Mouse (Mus musculus) frontal cortex, postnatal 10 days (tissue): ENCODE results near the gene Tmem37.

Experiments used
- DNase-seq, 2 experiments: peaks; one replicate each; pipeline ENCODE4 v3.0.0; 2022; ENCODE audit warnings: low spot score in 2 of 2, mixed read lengths in 1 of 2

Tmem37 gene

DNA sequence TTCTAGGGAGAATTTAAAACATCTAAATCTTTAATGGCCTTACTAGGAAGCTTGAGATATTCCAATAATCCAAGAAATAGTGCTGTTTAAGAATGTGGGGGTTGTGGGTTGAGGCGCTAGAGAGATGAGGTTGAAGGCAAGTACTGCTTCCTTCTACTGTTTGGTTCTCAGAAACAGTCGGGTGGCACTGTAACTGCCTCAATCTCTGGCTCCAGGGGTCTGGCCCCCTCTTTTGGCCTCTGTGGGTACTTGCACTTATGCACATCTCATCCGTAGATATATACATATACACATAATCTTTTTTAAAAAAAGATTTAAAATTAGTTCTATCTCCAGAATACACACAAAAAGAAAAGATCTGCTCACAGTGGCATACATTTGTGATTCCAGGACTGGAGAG, 55.0 kb downstream of the Tmem37 start:
- DNase-seq = no peak
